ENCODE assay signal across 9 mouse cellular contexts in genomic region chr13:52352576-52352975, GRCm38 (mm10).
DNase-seq lines count a peak whose midpoint lies in the region; ATAC-seq and TF ChIP-seq lines count a peak whose summit lies in the region.
"Had no signal": no experiment of that assay in that cellular context is flagged by ENCODE, and none has a peak within 500 bp of the region (broad histone marks: within the 10 kb centered on the region; RNA-seq: fewer than 3 reads in every experiment).

No protein-coding gene starts in this region.

- no peaks in the 10 kb centered on the region for H3K4me1 ChIP-seq in heart, embryonic 10.5 days
- H3K4me1 ChIP-seq in heart, embryonic 12.5 days (replicated peaks) = no peaks in the 10 kb centered on the region
- no peaks in the 10 kb centered on the region for H3K4me1 ChIP-seq in spleen, adult 2 months (ENCODE audit: control insufficient read depth, insufficient read depth, insufficient read length)
- no peaks in the 10 kb centered on the region for H3K4me1 ChIP-seq in cortical plate, adult 2 months (ENCODE audit: control insufficient read depth, insufficient read depth, low read length)
- H3K4me1 ChIP-seq: liver, embryonic 13.5 days had no signal

- peak; percentile 57; the same call in 1 of the 2 replicates for TF ChIP-seq CTCF in spleen, adult 2 months (IDR thresholded peaks at IDR 0.05; ENCODE audit: extremely low read depth, insufficient read depth, insufficient read length, insufficient replicate concordance)
- peak; percentile 67 for TF ChIP-seq CTCF in cortical plate, adult 2 months (IDR thresholded peaks at IDR 0.05; ENCODE audit: extremely low read depth, insufficient read depth, low read length)

- 72% methylated on average over 4 of the region's 4 CpGs for WGBS in heart, embryonic 10.5 days
- WGBS in heart, embryonic 12.5 days = 77% methylated on average over 4 of the region's 4 CpGs
- WGBS in spleen, adult 2 months = 77% methylated on average over 4 of the region's 4 CpGs

- no peak for TF ChIP-seq POLR2A in spleen, adult 2 months (IDR thresholded peaks at IDR 0.05; ENCODE audit: low read depth, low read length)
- no peak for TF ChIP-seq POLR2A in cortical plate, adult 2 months (IDR thresholded peaks at IDR 0.05; ENCODE audit: extremely low read depth, insufficient read depth, low read length)

- no peak for ATAC-seq in heart, embryonic 12.5 days (ENCODE audit: insufficient number of reproducible peaks, low FRiP score)
- ATAC-seq in megakaryocyte-erythroid progenitor cell, adult 5-6 weeks (replicated peaks; ENCODE audit: low FRiP score, low TSS enrichment, poor library complexity, severe bottlenecking) = no peak

- no peak overlapping the region for H3K9ac ChIP-seq in heart, embryonic 12.5 days
- H3K9ac ChIP-seq: liver, embryonic 13.5 days had no signal

- H3K4me2 ChIP-seq in heart, embryonic 12.5 days = no peak overlapping the region
- H3K4me2 ChIP-seq: liver, embryonic 13.5 days had no signal

- H3K4me3 ChIP-seq in heart, embryonic 10.5 days = no peak overlapping the region
- H3K4me3 ChIP-seq in heart, embryonic 12.5 days = no peak overlapping the region
- no peak overlapping the region for H3K4me3 ChIP-seq in spleen, adult 2 months (ENCODE audit: extremely low read depth, insufficient read depth, insufficient read length)
- H3K4me3 ChIP-seq in cortical plate, adult 2 months (ENCODE audit: insufficient read depth, low read length) = no peak overlapping the region
- H3K4me3 ChIP-seq: liver, embryonic 13.5 days had no signal

- H3K27me3 ChIP-seq in heart, embryonic 10.5 days (ENCODE audit: insufficient read depth, poor library complexity, severe bottlenecking) = no peaks in the 10 kb centered on the region
- no peaks in the 10 kb centered on the region for H3K27me3 ChIP-seq in heart, embryonic 12.5 days (replicated peaks)
- H3K27me3 ChIP-seq in spleen, adult 2 months (ENCODE audit: control insufficient read depth, insufficient read depth, low read length) = no peaks in the 10 kb centered on the region
- H3K27me3 ChIP-seq: liver, embryonic 13.5 days had no signal

- no peaks in the 10 kb centered on the region for H3K36me3 ChIP-seq in heart, embryonic 10.5 days
- H3K36me3 ChIP-seq in heart, embryonic 12.5 days = no peaks in the 10 kb centered on the region
- H3K36me3 ChIP-seq in spleen, adult 2 months (ENCODE audit: control insufficient read depth, insufficient read depth, low read length) = no peaks in the 10 kb centered on the region
- H3K36me3 ChIP-seq: liver, embryonic 13.5 days had no signal

- DNase-seq in heart, embryonic 10.5 days (ENCODE audit: low spot score) = peak; percentile 28
- peak; percentile 8 to 33 for DNase-seq in spleen, adult 2 months (ENCODE audit: low read depth in 1 of 2, low spot score in 2 of 2)
- DNase-seq in spleen, adult 12 weeks (ENCODE audit: low spot score) = no peak
- peak; percentile 29 for DNase-seq in retina, adult 2 months (ENCODE audit: low read depth, low spot score)
- no peak for DNase-seq in frontal cortex, postnatal 14 days (ENCODE audit: low spot score in 2 of 2)
- DNase-seq: liver, embryonic 13.5 days had no signal

- H3K9me3 ChIP-seq in heart, embryonic 10.5 days = peaks cover 2% of the 10 kb centered on the region; the same call in 1 of the 2 replicates
- no peaks in the 10 kb centered on the region for H3K9me3 ChIP-seq in heart, embryonic 12.5 days (replicated peaks)
- H3K9me3 ChIP-seq: liver, embryonic 13.5 days had no signal

- H3K27ac ChIP-seq in heart, embryonic 10.5 days = no peak overlapping the region
- no peak overlapping the region for H3K27ac ChIP-seq in heart, embryonic 12.5 days (ENCODE audit: poor library complexity, severe bottlenecking)
- no peak overlapping the region for H3K27ac ChIP-seq in spleen, adult 2 months (ENCODE audit: insufficient read depth, low read length)
- H3K27ac ChIP-seq in cortical plate, adult 2 months (ENCODE audit: insufficient read depth, low read length) = no peak overlapping the region
- H3K27ac ChIP-seq: liver, embryonic 13.5 days had no signal

Comparison
In these comparisons a context has a peak if more than half of its experiments do, and no peak if none do; other contexts are left out.
1. DNase-seq: peak in heart, embryonic 10.5 days (single experiment), spleen, adult 2 months (2 of 2) and retina, adult 2 months (single experiment); none in spleen, adult 12 weeks (single experiment) and frontal cortex, postnatal 14 days (0 of 2).